Mouse (Mus musculus) MEL (cell line): ENCODE data around the gene P2rx7. TPM values are rescaled to one million over a fixed set of nuclear protein-coding genes. Genes with fewer than 3 reads are reported as not detected.
A peak's percentile ranks its signal among the peaks of the same experiment; 100 is the strongest.

ENCODE experiments used
- DNase-seq: peaks from one replicate; pipeline ENCODE4 v3.0.0; 2011; ENCODE audit warnings: low read depth, low spot score
- H3K27ac ChIP-seq: 2 replicates; pipeline ENCODE4 v1.5.1; 2012; ENCODE audit warnings: low read depth, mild to moderate bottlenecking, control low read depth, low read length, moderate library complexity; ENCODE audit not compliant: control insufficient read depth
- H3K27me3 ChIP-seq, 2 experiments: fragments of 150-350 bp in 1 of 2; sonication (generic) in 1 of 2; 2 replicates each; pipeline ENCODE4 v1.6.1; 2012; ENCODE audit warnings: low read length in 2 of 2, mild to moderate bottlenecking in 2 of 2, improper control_type of control experiment in 1 of 2, moderate library complexity in 1 of 2; ENCODE audit not compliant: insufficient read depth in 2 of 2, control insufficient read depth in 1 of 2
- H3K36me3 ChIP-seq, 2 experiments: 2 replicates each; pipeline ENCODE4 v1.6.1; 2012 to 2014; ENCODE audit warnings: low read length in 2 of 2, improper control_type of control experiment in 1 of 2, inconsistent platforms in 1 of 2, mild to moderate bottlenecking in 1 of 2; ENCODE audit not compliant: insufficient read depth in 2 of 2, control insufficient read depth in 1 of 2
- H3K4me1 ChIP-seq, 2 experiments: fragments of 150-350 bp in 1 of 2; sonication (generic) in 1 of 2; 2 replicates each; pipeline ENCODE4 v1.6.1; 2012; ENCODE audit warnings: low read length in 2 of 2, improper control_type of control experiment in 1 of 2, mild to moderate bottlenecking in 1 of 2; ENCODE audit not compliant: insufficient read depth in 2 of 2, control insufficient read depth in 1 of 2
- H3K4me3 ChIP-seq, 2 experiments: fragments of 150-350 bp in 1 of 2; sonication (generic) in 1 of 2; 2 replicates each; pipeline ENCODE4 v1.5.1; 2012; ENCODE audit warnings: low read depth in 2 of 2, low read length in 2 of 2, mild to moderate bottlenecking in 2 of 2, moderate library complexity in 2 of 2, control low read depth in 1 of 2, improper control_type of control experiment in 1 of 2; ENCODE audit not compliant: control insufficient read depth in 1 of 2, insufficient read depth in 1 of 2
- H3K79me2 ChIP-seq: 2 replicates; pipeline ENCODE4 v1.6.1; 2012; ENCODE audit warnings: mild to moderate bottlenecking, low read length, moderate library complexity; ENCODE audit not compliant: control insufficient read depth, poor library complexity, insufficient read depth
- H3K9ac ChIP-seq: 2 replicates; pipeline ENCODE4 v1.6.1; 2012; ENCODE audit warnings: low read depth, mild to moderate bottlenecking, control low read depth, low read length, moderate library complexity; ENCODE audit not compliant: control insufficient read depth, poor library complexity, severe bottlenecking
- H3K9me3 ChIP-seq: fragments of 150-350 bp; sonication (generic); replicated peaks from 2 replicates; pipeline ENCODE4 v1.6.1; 2012; ENCODE audit warnings: mild to moderate bottlenecking, low read length, improper control_type of control experiment, moderate library complexity; ENCODE audit not compliant: insufficient read depth
- BHLHE40 ChIP-seq: IDR thresholded peaks from 2 replicates; pipeline ENCODE4 v1.6.1; 2012; ENCODE audit warnings: low read depth, mild to moderate bottlenecking, inconsistent platforms, low read length, improper control_type of control experiment, borderline replicate concordance
- CTCF ChIP-seq, 3 experiments: IDR thresholded peaks in 2 of 3; conservative IDR thresholded peaks in 1 of 3; 2 replicates each; pipeline ENCODE4 v1.5.1; 2011 to 2012; ENCODE audit warnings: low read length in 3 of 3, low read depth in 2 of 3, mild to moderate bottlenecking in 2 of 3, improper control_type of control experiment in 1 of 3, inconsistent platforms in 1 of 3, mixed read lengths in 1 of 3, moderate library complexity in 1 of 3; ENCODE audit not compliant: control insufficient read depth in 1 of 3, insufficient read depth in 1 of 3, poor library complexity in 1 of 3, severe bottlenecking in 1 of 3
- EP300 ChIP-seq, 2 experiments: IDR thresholded peaks; 2 replicates each; pipeline ENCODE4 v1.6.1; 2011; ENCODE audit warnings: improper control_type of control experiment in 2 of 2, low read length in 2 of 2, low read depth in 1 of 2, mild to moderate bottlenecking in 1 of 2
- ETS1 ChIP-seq: IDR thresholded peaks from 2 replicates; pipeline ENCODE4 v1.6.1; 2012; ENCODE audit warnings: low read depth, mild to moderate bottlenecking, inconsistent platforms, low read length, improper control_type of control experiment, moderate library complexity
- GATA1 ChIP-seq: IDR thresholded peaks from 2 replicates; pipeline ENCODE4 v1.6.1; 2011; ENCODE audit warnings: low read depth, low read length, improper control_type of control experiment
- HCFC1 ChIP-seq: IDR thresholded peaks from 2 replicates; pipeline ENCODE4 v1.6.1; 2012; ENCODE audit warnings: low read depth, mild to moderate bottlenecking, inconsistent platforms, low read length, improper control_type of control experiment, moderate library complexity
- JUND ChIP-seq: IDR thresholded peaks from 2 replicates; pipeline ENCODE4 v1.6.1; 2011; ENCODE audit warnings: low read depth, mild to moderate bottlenecking, improper control_type of control experiment, low read length
- KAT2A ChIP-seq: conservative IDR thresholded peaks from 2 replicates; pipeline ENCODE4 v1.6.1; 2012; ENCODE audit warnings: low read depth, low read length, improper control_type of control experiment, inconsistent platforms
- MAFK ChIP-seq: IDR thresholded peaks from 2 replicates; pipeline ENCODE4 v1.6.1; 2011; ENCODE audit warnings: low read depth, mild to moderate bottlenecking, low read length, improper control_type of control experiment, borderline replicate concordance
- MAZ ChIP-seq: IDR thresholded peaks from 2 replicates; pipeline ENCODE4 v1.6.1; 2012; ENCODE audit warnings: low read depth, mild to moderate bottlenecking, inconsistent platforms, low read length, improper control_type of control experiment
- MEF2A ChIP-seq: IDR thresholded peaks from 2 replicates; pipeline ENCODE4 v1.6.1; 2014; ENCODE audit warnings: low read depth, mild to moderate bottlenecking, inconsistent platforms, low read length, improper control_type of control experiment; ENCODE audit not compliant: poor library complexity, insufficient replicate concordance, severe bottlenecking; ENCODE audit errors: extremely low read depth
- MXI1 ChIP-seq: IDR thresholded peaks from 2 replicates; pipeline ENCODE4 v1.6.1; 2011; ENCODE audit warnings: mild to moderate bottlenecking, low read depth, low read length, improper control_type of control experiment
- MYB ChIP-seq: IDR thresholded peaks from 2 replicates; pipeline ENCODE4 v1.6.1; 2011; ENCODE audit warnings: mild to moderate bottlenecking, low read depth, low read length, improper control_type of control experiment
- MYC ChIP-seq: IDR thresholded peaks from 2 replicates; pipeline ENCODE4 v1.6.1; 2011; ENCODE audit warnings: low read depth, mild to moderate bottlenecking, low read length, improper control_type of control experiment, moderate library complexity
- NRF1 ChIP-seq: IDR thresholded peaks from 2 replicates; pipeline ENCODE4 v1.6.1; 2014; ENCODE audit warnings: low read depth, mild to moderate bottlenecking, inconsistent platforms, low read length, improper control_type of control experiment, moderate library complexity; ENCODE audit not compliant: poor library complexity, insufficient read depth, severe bottlenecking
- POLR2AphosphoS2 ChIP-seq: IDR thresholded peaks from 2 replicates; pipeline ENCODE4 v1.6.1; 2011; ENCODE audit warnings: low read length, improper control_type of control experiment
- RCOR1 ChIP-seq: IDR thresholded peaks from 2 replicates; pipeline ENCODE4 v1.6.1; 2012; ENCODE audit warnings: low read depth, mild to moderate bottlenecking, inconsistent platforms, low read length, improper control_type of control experiment
- SIN3A ChIP-seq: IDR thresholded peaks from 2 replicates; pipeline ENCODE4 v1.6.1; 2012; ENCODE audit warnings: low read length, improper control_type of control experiment, inconsistent platforms
- TBP ChIP-seq: IDR thresholded peaks from 2 replicates; pipeline ENCODE4 v1.8.0; 2011; ENCODE audit warnings: low read depth, low read length, improper control_type of control experiment
- TCF12 ChIP-seq: IDR thresholded peaks from 2 replicates; pipeline ENCODE4 v1.6.1; 2014; ENCODE audit warnings: low read depth, mild to moderate bottlenecking, inconsistent platforms, low read length, improper control_type of control experiment, moderate library complexity
- UBTF ChIP-seq: IDR thresholded peaks from 2 replicates; pipeline ENCODE4 v1.6.1; 2012; ENCODE audit warnings: low read depth, mild to moderate bottlenecking, inconsistent platforms, low read length, improper control_type of control experiment, moderate library complexity, borderline replicate concordance; ENCODE audit not compliant: insufficient read depth
- USF1 ChIP-seq: IDR thresholded peaks from 2 replicates; pipeline ENCODE4 v1.6.1; 2014; ENCODE audit warnings: low read depth, mild to moderate bottlenecking, inconsistent platforms, low read length, improper control_type of control experiment, moderate library complexity
- ZNF384 ChIP-seq: IDR thresholded peaks from 2 replicates; pipeline ENCODE4 v1.6.1; 2012; ENCODE audit warnings: low read depth, mild to moderate bottlenecking, inconsistent platforms, low read length, improper control_type of control experiment
- polyA plus RNA-seq, 2 experiments: library from polyadenylated mRNA; stranded (reverse) in 1 of 2; unstranded in 1 of 2; fragments of >175 nt in 1 of 2; fragments of >200 nt in 1 of 2; gene quantifications; 2 replicates each; pipeline versions ENCODE4 v1.2.1 to v1.2.4; 2012; ENCODE audit warnings: low replicate concordance in 2 of 2, low read depth in 1 of 2; ENCODE audit not compliant: insufficient read length in 2 of 2, insufficient read depth in 1 of 2, missing spikeins in 1 of 2
- total RNA-seq: library from RNA; depleted of rRNA; stranded (reverse); fragments of 300-350 nt; gene quantifications from 2 replicates; pipeline ENCODE4 v1.2.3, GENCODE M21; 2012

P2rx7 gene
- total and polyA plus RNA-seq, 3 experiments: 29.3 to 254 (median 40.8) TPM

GRCm38 (mm10) chr5:122636308-122636707 is 7.4 kb upstream of the P2rx7 start:
- Histone ChIP-seq H3K79me2 (no peaks in the 10 kb centered on the region), H3K9ac (no peak overlapping the region), H3K4me1 (peaks cover 14 to 18% of the 10 kb centered on the region in 2 experiments), H3K27me3 (no peaks in the 10 kb centered on the region), H3K27ac (no peak overlapping the region), H3K36me3 (peaks cover 0 to 12% of the 10 kb centered on the region in 2 experiments; a peak in 2 of 4 replicates), H3K4me3 (no peak overlapping the region), H3K9me3 (no peaks in the 10 kb centered on the region)
- TF ChIP-seq TBP (no peak), BHLHE40 (no peak), MYC (no peak), UBTF (no peak), SIN3A (no peak), POLR2AphosphoS2 (no peak), HCFC1 (no peak), MAFK (no peak)
- DNase-seq: no peak

GRCm38 (mm10) chr5:122636958-122637357 is 6.8 kb upstream of the P2rx7 start:
- Histone ChIP-seq H3K4me3 (peak overlapping the region; percentile 31 to 57), H3K27me3 (no peaks in the 10 kb centered on the region), H3K9ac (peak overlapping the region; percentile 52), H3K27ac (no peak overlapping the region), H3K36me3 (peaks cover 0 to 12% of the 10 kb centered on the region in 2 experiments; a peak in 2 of 4 replicates)
- no peak for TF ChIP-seq MAZ
- peak; percentile 67 for TF ChIP-seq ETS1
- 0 out of 2 replicates have a peak, but pooled peaks have one; percentile 22 for TF ChIP-seq JUND
- TF ChIP-seq BHLHE40: no peak
- TF ChIP-seq, all 39 proteins: peak for 2
- H3K4me1 ChIP-seq: peaks cover 14 to 18% of the 10 kb centered on the region in 2 experiments
- peak; percentile 69 for DNase-seq
- H3K79me2 ChIP-seq: no peaks in the 10 kb centered on the region
- H3K9me3 ChIP-seq: no peaks in the 10 kb centered on the region

GRCm38 (mm10) chr5:122638296-122638695 is 5.4 kb upstream of the P2rx7 start:
- Histone ChIP-seq H3K79me2 (no peaks in the 10 kb centered on the region), H3K27me3 (no peaks in the 10 kb centered on the region), H3K9ac (no peak overlapping the region), H3K27ac (0 out of 2 replicates have a peak overlapping the region, but pooled peaks have one; percentile 11), H3K4me3 (no peak overlapping the region), H3K9me3 (no peaks in the 10 kb centered on the region), H3K36me3 (peaks cover 0 to 12% of the 10 kb centered on the region in 2 experiments; a peak in 2 of 4 replicates), H3K4me1 (peaks cover 14 to 19% of the 10 kb centered on the region in 2 experiments)
- no peak for DNase-seq
- no peak for TF ChIP-seq RCOR1
- TF ChIP-seq EP300 (IDR thresholded peaks at IDR 0.05; ENCODE audit: low read depth in 1 of 2, low read length in 2 of 2): peak in 1 of 2 experiments; percentile 30; a peak in 1 of 4 replicates
- peak; percentile 20; the same call in 1 of the 2 replicates for TF ChIP-seq USF1
- no peak for TF ChIP-seq MAFK
- TF ChIP-seq TCF12: peak; percentile 55; the same call in 1 of the 2 replicates
- no peak for TF ChIP-seq MYB
- TF ChIP-seq CTCF (IDR thresholded peaks at IDR 0.05 in 2 of 3, conservative IDR thresholded peaks at IDR 0.05 in 1 of 3; ENCODE audit: control insufficient read depth in 1 of 3, insufficient read depth in 1 of 3, low read depth in 2 of 3, low read length in 3 of 3, poor library complexity in 1 of 3, severe bottlenecking in 1 of 3): no peak
- TF ChIP-seq BHLHE40: peak; percentile 10; the same call in 1 of the 2 replicates
- no peak for TF ChIP-seq SIN3A
- TF ChIP-seq HCFC1: no peak
- no peak for TF ChIP-seq NRF1
- no peak for TF ChIP-seq MYC
- no peak for TF ChIP-seq KAT2A
- peak; percentile 66 for TF ChIP-seq GATA1
- no peak for TF ChIP-seq MEF2A
- peak; percentile 45 for TF ChIP-seq ETS1
- TF ChIP-seq POLR2AphosphoS2: no peak
- TF ChIP-seq MXI1: no peak
- TF ChIP-seq ZNF384: no peak
